Mouse (Mus musculus): ENCODE results near the gene Fam213a.
A peak's percentile ranks its signal among the peaks of the same experiment; 100 is the strongest.

The Fam213a gene

GRCm38 (mm10) chr14:41004201-41005141, 9.1 kb downstream of the Fam213a start:
- peak; percentile 64 for DNase-seq

- no peak for DNase-seq
Observed at GRCm38 (mm10) chr14:41001576-41001975, 12.0 kb downstream of the Fam213a start.

- no peak for DNase-seq
Observed at GRCm38 (mm10) chr14:41000801-41001200, 12.8 kb downstream of the Fam213a start.

- no peak for DNase-seq
Observed at GRCm38 (mm10) chr14:40999904-41000645, 13.5 kb downstream of the Fam213a start.

- DNase-seq: no peak
Observed at GRCm38 (mm10) chr14:40996171-40996570, 17.4 kb downstream of the Fam213a start.

GRCm38 (mm10) chr14:40992464-40992863, 21.1 kb downstream of the Fam213a start:
- no peak for DNase-seq

- DNase-seq: no peak
Observed at GRCm38 (mm10) chr14:40988780-40989179, 24.8 kb downstream of the Fam213a start.

GRCm38 (mm10) chr14:40987184-40987583, 26.4 kb downstream of the Fam213a start:
- no peak for DNase-seq

- no peak for DNase-seq
Observed at GRCm38 (mm10) chr14:40985635-40986034, 28.0 kb downstream of the Fam213a start.

GRCm38 (mm10) chr14:40979723-40980122, 33.9 kb downstream of the Fam213a start:
- no peak for DNase-seq

GRCm38 (mm10) chr14:40979002-40979401, 34.6 kb downstream of the Fam213a start:
- DNase-seq: peak; percentile 67

GRCm38 (mm10) chr14:40975127-40975721, 38.4 kb downstream of the Fam213a start:
- peak; percentile 77 for DNase-seq

- no peak for DNase-seq
Observed at GRCm38 (mm10) chr14:40968051-40968450, 45.5 kb downstream of the Fam213a start.

- DNase-seq: no peak
Observed at GRCm38 (mm10) chr14:40967598-40967900, 46.0 kb downstream of the Fam213a start.

GRCm38 (mm10) chr14:40966862-40967597, 46.6 kb downstream of the Fam213a start:
- DNase-seq: peak; percentile 99

GRCm38 (mm10) chr14:40966392-40966861, 47.2 kb downstream of the Fam213a start, which contains the start of gene Tspan14:
Gene Tspan14, minus strand, starts transcription at chr14:40966807.
- no peak for DNase-seq

- DNase-seq: no peak
Observed at GRCm38 (mm10) chr14:40965507-40966356, 47.9 kb downstream of the Fam213a start.

- DNase-seq: no peak
Observed at GRCm38 (mm10) chr14:40964881-40965280, 48.7 kb downstream of the Fam213a start.

GRCm38 (mm10) chr14:40964214-40964610, 49.4 kb downstream of the Fam213a start:
- DNase-seq: no peak

GRCm38 (mm10) chr14:40963501-40964213, 49.9 kb downstream of the Fam213a start:
- DNase-seq: no peak

Data from lung, postnatal 14 days (tissue).